In the genomic region with DNA sequence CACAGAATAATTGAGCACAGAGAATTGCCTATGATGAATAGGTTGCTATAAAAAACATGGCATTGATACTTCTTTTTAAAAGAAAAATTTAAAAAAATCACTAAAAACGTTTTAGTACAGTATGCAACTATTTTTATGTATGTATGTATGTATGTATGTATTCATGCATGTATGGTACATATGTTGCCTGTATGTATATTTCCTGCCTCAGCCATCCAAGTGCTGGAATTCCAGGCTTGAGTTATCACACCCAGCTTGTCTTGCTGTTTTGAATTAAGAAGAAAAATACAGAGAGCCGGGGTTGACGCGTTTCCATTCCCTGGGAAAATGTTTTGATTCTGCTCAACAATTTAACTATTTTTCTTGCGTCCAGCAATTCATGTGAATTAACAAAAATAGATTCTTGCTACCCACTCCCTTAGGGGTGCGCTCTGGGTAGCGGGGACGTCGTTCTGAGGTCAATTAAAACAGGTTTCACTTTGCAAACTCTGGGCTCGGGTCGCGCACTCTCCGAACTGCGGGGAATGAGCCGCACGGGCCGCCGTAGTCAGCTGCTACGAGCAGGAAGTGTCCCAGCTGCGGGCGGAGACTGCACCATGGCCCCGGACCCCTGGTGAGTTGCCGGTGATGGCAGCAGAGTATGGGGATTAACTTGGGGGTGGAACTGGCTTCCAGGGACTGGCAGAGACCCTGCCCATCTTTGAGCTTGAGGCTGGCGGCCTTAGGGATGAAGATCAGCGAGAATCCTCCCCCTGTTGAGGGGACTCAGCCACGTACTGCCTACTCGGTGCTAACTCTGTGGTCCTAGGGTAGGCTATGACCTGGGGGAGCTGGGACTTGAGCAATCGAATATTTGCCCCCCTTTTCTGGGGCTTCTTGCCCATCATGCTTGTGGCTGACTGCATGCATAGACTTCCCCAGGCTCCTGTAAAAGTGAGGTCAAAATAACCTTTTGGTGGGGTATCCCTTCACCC, we compare ENCODE assay signal across 7 mouse cellular contexts. TPM values are rescaled to one million over a fixed set of nuclear protein-coding genes. Genes with fewer than 3 reads are reported as not detected.
A peak's percentile ranks its signal among the peaks of the same experiment; 100 is the strongest.
DNase-seq lines count a peak whose midpoint lies in the region; ATAC-seq and TF ChIP-seq lines count a peak whose summit lies in the region.

TSS of gene Stx8 (plus strand) at position 289 of the 974 bp plus-strand sequence.

- H3K27ac ChIP-seq in intestine, postnatal 0 days (ENCODE audit: low read depth, low read length) = peak within 1 kb of the TSS; percentile 21; the same call in 1 of the 2 replicates
- no peak within 1 kb of the TSS for H3K27ac ChIP-seq in midbrain, embryonic 12.5 days (replicated peaks)
- H3K27ac ChIP-seq in small intestine, adult 2 months (ENCODE audit: insufficient read depth, low read depth, low read length) = no peak within 1 kb of the TSS

- H3K9me3 ChIP-seq in intestine, postnatal 0 days (ENCODE audit: control insufficient read depth) = no peaks in the 10 kb centered on the region
- no peaks in the 10 kb centered on the region for H3K9me3 ChIP-seq in midbrain, embryonic 12.5 days

- peak within 1 kb of the TSS; percentile 60 for H3K9ac ChIP-seq in intestine, postnatal 0 days (ENCODE audit: low read depth, low read length)
- peak within 1 kb of the TSS; percentile 89 for H3K9ac ChIP-seq in midbrain, embryonic 12.5 days (replicated peaks)

- H3K4me1 ChIP-seq in intestine, postnatal 0 days (replicated peaks; ENCODE audit: control insufficient read depth, insufficient read depth, low read length) = 0 out of 2 replicates have a peak, but pooled peaks cover 3% of the 10 kb centered on the region
- peaks cover 22% of the 10 kb centered on the region for H3K4me1 ChIP-seq in midbrain, embryonic 12.5 days
- 0 out of 2 replicates have a peak, but pooled peaks cover 3% of the 10 kb centered on the region for H3K4me1 ChIP-seq in small intestine, adult 2 months (ENCODE audit: control insufficient read depth, insufficient read depth, insufficient read length, low read length)

- intact Hi-C loops in left cerebral cortex, postnatal 4 days (cut with DNase I) = loop anchor here (5.0 to 10.0 kb wide), 2 partner anchors 39 to 151 kb away; no protein-coding TSS in a partner anchor

- no peak for TF ChIP-seq CTCF in intestine, postnatal 0 days (IDR thresholded peaks at IDR 0.05; ENCODE audit: low read depth)
- TF ChIP-seq CTCF in small intestine, adult 2 months (IDR thresholded peaks at IDR 0.05; ENCODE audit: extremely low read depth, insufficient read length, insufficient replicate concordance, low read depth, low read length) = no peak

- H3K4me3 ChIP-seq in intestine, postnatal 0 days (ENCODE audit: low read depth, low read length) = peak within 1 kb of the TSS; percentile 65
- peak within 1 kb of the TSS; percentile 71 for H3K4me3 ChIP-seq in midbrain, embryonic 12.5 days
- H3K4me3 ChIP-seq in small intestine, adult 2 months (ENCODE audit: low read depth, low read length) = peak within 1 kb of the TSS; percentile 90

- peaks cover 12% of the 10 kb centered on the region for H3K36me3 ChIP-seq in intestine, postnatal 0 days (ENCODE audit: control insufficient read depth, insufficient read depth)
- peaks cover 11% of the 10 kb centered on the region for H3K36me3 ChIP-seq in midbrain, embryonic 12.5 days
- peaks cover 3% of the 10 kb centered on the region; the same call in 1 of the 2 replicates for H3K36me3 ChIP-seq in small intestine, adult 2 months (ENCODE audit: control insufficient read depth, insufficient read depth, low read length)

- under 1% methylated on average over 28 of the region's 28 CpGs for WGBS in intestine, postnatal 0 days
- under 1% methylated on average over 28 of the region's 28 CpGs for WGBS in midbrain, embryonic 12.5 days
- WGBS in small intestine, adult 2 months = under 1% methylated on average over 28 of the region's 28 CpGs

- peak within 1 kb of the TSS; percentile 68 for H3K4me2 ChIP-seq in intestine, postnatal 0 days (replicated peaks; ENCODE audit: low read depth)
- H3K4me2 ChIP-seq in midbrain, embryonic 12.5 days (replicated peaks) = peak within 1 kb of the TSS; percentile 87

- peak; percentile 95 for DNase-seq in adrenal gland, adult 2 months
- DNase-seq in embryo, embryonic 11.5 days (ENCODE audit: low read depth, low spot score) = peak; percentile 75
- DNase-seq in gastrocnemius, postnatal 4 days (ENCODE audit: low spot score in 2 of 2) = peak; percentile 97 to 99
- DNase-seq in left cerebral cortex, postnatal 4 days = peak; percentile 94

- peak; percentile 63; the same call in 1 of the 2 replicates for TF ChIP-seq POLR2A in small intestine, adult 2 months (IDR thresholded peaks at IDR 0.05; ENCODE audit: low read depth, low read length)

- H3K27me3 ChIP-seq in intestine, postnatal 0 days (replicated peaks; ENCODE audit: control insufficient read depth, insufficient read depth, low read length) = no peaks in the 10 kb centered on the region
- no peaks in the 10 kb centered on the region for H3K27me3 ChIP-seq in midbrain, embryonic 12.5 days
- H3K27me3 ChIP-seq in small intestine, adult 2 months (ENCODE audit: control insufficient read depth, insufficient read depth, low read length) = no peaks in the 10 kb centered on the region

- ATAC-seq in intestine, postnatal 0 days = peak; percentile 74
- ATAC-seq in midbrain, embryonic 12.5 days (ENCODE audit: low FRiP score, low read depth) = peak; percentile 77

RNA-seq across cellular contexts. Expression of gene Stx8, which starts in this region (rescaled TPM):
- total RNA-seq in adrenal gland, adult 2 months (2021) = 10 to 100 TPM; 28.5 to 36.1 TPM
- polyA plus RNA-seq in adrenal gland, adult 2 months (2012; rRNA removed) = 1.1 and 2.2 TPM in 2 replicates
- 10 to 100 TPM; 26.4 to 26.9 TPM for total RNA-seq in gastrocnemius, postnatal 4 days (2021)
- 79.1 and 82.0 TPM in 2 replicates for polyA plus RNA-seq in intestine, postnatal 0 days (2015; fragmentation: Nextera tagmentation; extraction: Ambion mirVana)
- 10 to 100 TPM; 26.7 to 30.1 TPM for total RNA-seq in left cerebral cortex, postnatal 4 days (2021)
- 61.0 and 68.3 TPM in 2 replicates for polyA plus RNA-seq in midbrain, embryonic 12.5 days (2016; fragmentation: Nextera tagmentation; extraction: Ambion mirVana)
- polyA plus RNA-seq in small intestine, adult 2 months (2012; rRNA removed) = 1.2 and 2.4 TPM in 2 replicates

Comparison
In these comparisons a context has a peak if more than half of its experiments do, and no peak if none do; other contexts are left out.
1. RNA of gene Stx8 (polyA plus RNA-seq): 79.1 to 82.0 TPM in intestine, postnatal 0 days and 61.0 to 68.3 TPM in midbrain, embryonic 12.5 days; 1.2 to 2.4 TPM in small intestine, adult 2 months and 1.1 to 2.2 TPM in adrenal gland, adult 2 months; every median in the first group is over 10 times any median in the second.
2. Peak in every context shown above with its lines, with median percentiles within 50 percentile points of each other: DNase-seq and H3K4me3 ChIP-seq.